Mouse (Mus musculus): Measurements from ENCODE around the gene Wdr74.

GRCm38 (mm10) chr19:8703571-8703970 is 32.1 kb upstream of the Wdr74 start:
- TF ChIP-seq CTCF (conservative IDR thresholded peaks at IDR 0.05 in 1 of 2, IDR thresholded peaks at IDR 0.05 in 1 of 2; ENCODE audit: low read depth in 2 of 2, low read length in 2 of 2): no peak
- no peak for TF ChIP-seq POLR2A (IDR thresholded peaks at IDR 0.05; ENCODE audit: low read depth, low read length)
